Mouse (Mus musculus): Measurements from ENCODE around the gene Itfg1. TPM values are rescaled to one million over a fixed set of nuclear protein-coding genes. Genes with fewer than 3 reads are reported as not detected.
A peak's percentile ranks its signal among the peaks of the same experiment; 100 is the strongest.
"Not testable (repeated sequence)": the region's sequence is repeated elsewhere in the genome, so short reads cannot be mapped to it uniquely, and the experiment has no call there.

The Itfg1 gene
- 24.9 and 32.4 TPM in 2 replicates for polyA plus RNA-seq (2012; rRNA removed)

GRCm38 (mm10) chr8:85840657-85841488 lies at the start of gene Itfg1, which contains the start of gene Phkb:
Gene Itfg1, minus strand, starts transcription at chr8:85840921.
Gene Phkb, plus strand, starts transcription at chr8:85840959.
- peak; percentile 88 for TF ChIP-seq POLR2A (IDR thresholded peaks at IDR 0.05; ENCODE audit: control insufficient read depth, low read depth, low read length)
- no peak for TF ChIP-seq CTCF (IDR thresholded peaks at IDR 0.05; ENCODE audit: control insufficient read depth, insufficient read depth, insufficient replicate concordance, low read depth, low read length)
- Histone ChIP-seq H3K4me3 (ENCODE audit: control insufficient read depth, low read depth, low read length) (peak within 1 kb of the TSS; percentile 95), H3K4me1 (ENCODE audit: control insufficient read depth, insufficient read depth, low read length) (no peaks in the 10 kb centered on the region; the same call in 1 of the 2 replicates), H3K27me3 (ENCODE audit: control insufficient read depth, insufficient read depth, low read length) (no peaks in the 10 kb centered on the region), H3K27ac (ENCODE audit: control insufficient read depth, insufficient read depth, low read depth, low read length) (peak within 1 kb of the TSS; percentile 95), H3K36me3 (ENCODE audit: control insufficient read depth, insufficient read depth, low read length) (no peaks in the 10 kb centered on the region)

- Histone ChIP-seq H3K4me1 (ENCODE audit: control insufficient read depth, insufficient read depth, low read length) (no peaks in the 10 kb centered on the region), H3K27me3 (ENCODE audit: control insufficient read depth, insufficient read depth, low read length) (no peaks in the 10 kb centered on the region), H3K36me3 (ENCODE audit: control insufficient read depth, insufficient read depth, low read length) (no peaks in the 10 kb centered on the region), H3K4me3 (ENCODE audit: control insufficient read depth, low read depth, low read length) (no peak overlapping the region), H3K27ac (ENCODE audit: control insufficient read depth, insufficient read depth, low read depth, low read length) (no peak overlapping the region)
- TF ChIP-seq POLR2A (IDR thresholded peaks at IDR 0.05; ENCODE audit: control insufficient read depth, low read depth, low read length), result no peak
- no peak for TF ChIP-seq CTCF (IDR thresholded peaks at IDR 0.05; ENCODE audit: control insufficient read depth, insufficient read depth, insufficient replicate concordance, low read depth, low read length)
These were observed 44.1 kb upstream of the Itfg1 start for GRCm38 (mm10) chr8:85884811-85885210.

- H3K36me3 ChIP-seq (ENCODE audit: control insufficient read depth, insufficient read depth, low read length), result no peaks in the 10 kb centered on the region
- no peak overlapping the region for H3K4me3 ChIP-seq (ENCODE audit: control insufficient read depth, low read depth, low read length)
- H3K27me3 ChIP-seq (ENCODE audit: control insufficient read depth, insufficient read depth, low read length), result no peaks in the 10 kb centered on the region
- TF ChIP-seq POLR2A (IDR thresholded peaks at IDR 0.05; ENCODE audit: control insufficient read depth, low read depth, low read length) (no peak), CTCF (IDR thresholded peaks at IDR 0.05; ENCODE audit: control insufficient read depth, insufficient read depth, insufficient replicate concordance, low read depth, low read length) (no peak)
- no peak overlapping the region for H3K27ac ChIP-seq (ENCODE audit: control insufficient read depth, insufficient read depth, low read depth, low read length)
- H3K4me1 ChIP-seq (ENCODE audit: control insufficient read depth, insufficient read depth, low read length), result no peaks in the 10 kb centered on the region
These were observed 38.9 kb upstream of the Itfg1 start for GRCm38 (mm10) chr8:85879624-85880023.

DNA sequence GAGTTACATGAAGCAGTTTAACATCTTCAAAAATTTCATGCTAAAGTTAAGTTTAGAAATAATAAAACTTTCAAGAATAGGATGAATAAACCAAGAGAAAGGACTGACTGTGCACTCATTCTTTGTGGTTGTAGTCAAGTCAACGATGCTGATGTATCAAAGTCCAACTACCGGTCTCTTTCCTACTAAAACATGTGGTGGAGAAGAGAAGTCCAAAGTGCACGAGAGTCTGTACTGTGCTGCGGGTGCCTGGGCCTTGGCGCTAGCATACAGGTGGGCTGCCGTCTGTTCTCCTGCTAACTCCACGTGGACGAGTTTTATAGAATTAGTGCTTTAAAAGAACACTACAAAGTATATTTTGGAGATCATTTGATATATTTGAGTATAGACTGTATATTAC lies 37.3 kb upstream of the Itfg1 start:
- Histone ChIP-seq H3K4me1 (ENCODE audit: control insufficient read depth, insufficient read depth, low read length) (no peaks in the 10 kb centered on the region), H3K4me3 (ENCODE audit: control insufficient read depth, low read depth, low read length) (no peak overlapping the region), H3K36me3 (ENCODE audit: control insufficient read depth, insufficient read depth, low read length) (no peaks in the 10 kb centered on the region), H3K27ac (ENCODE audit: control insufficient read depth, insufficient read depth, low read depth, low read length) (no peak overlapping the region), H3K27me3 (ENCODE audit: control insufficient read depth, insufficient read depth, low read length) (no peaks in the 10 kb centered on the region)
- TF ChIP-seq CTCF (IDR thresholded peaks at IDR 0.05; ENCODE audit: control insufficient read depth, insufficient read depth, insufficient replicate concordance, low read depth, low read length) (no peak), POLR2A (IDR thresholded peaks at IDR 0.05; ENCODE audit: control insufficient read depth, low read depth, low read length) (no peak)

GRCm38 (mm10) chr8:85871660-85872059 lies 30.9 kb upstream of the Itfg1 start:
- no peak overlapping the region for H3K27ac ChIP-seq (ENCODE audit: control insufficient read depth, insufficient read depth, low read depth, low read length)
- no peaks in the 10 kb centered on the region for H3K27me3 ChIP-seq (ENCODE audit: control insufficient read depth, insufficient read depth, low read length)
- no peaks in the 10 kb centered on the region for H3K36me3 ChIP-seq (ENCODE audit: control insufficient read depth, insufficient read depth, low read length)
- no peak for TF ChIP-seq CTCF (IDR thresholded peaks at IDR 0.05; ENCODE audit: control insufficient read depth, insufficient read depth, insufficient replicate concordance, low read depth, low read length)
- TF ChIP-seq POLR2A (IDR thresholded peaks at IDR 0.05; ENCODE audit: control insufficient read depth, low read depth, low read length), result no peak
- H3K4me3 ChIP-seq (ENCODE audit: control insufficient read depth, low read depth, low read length), result no peak overlapping the region
- no peaks in the 10 kb centered on the region for H3K4me1 ChIP-seq (ENCODE audit: control insufficient read depth, insufficient read depth, low read length)

DNA sequence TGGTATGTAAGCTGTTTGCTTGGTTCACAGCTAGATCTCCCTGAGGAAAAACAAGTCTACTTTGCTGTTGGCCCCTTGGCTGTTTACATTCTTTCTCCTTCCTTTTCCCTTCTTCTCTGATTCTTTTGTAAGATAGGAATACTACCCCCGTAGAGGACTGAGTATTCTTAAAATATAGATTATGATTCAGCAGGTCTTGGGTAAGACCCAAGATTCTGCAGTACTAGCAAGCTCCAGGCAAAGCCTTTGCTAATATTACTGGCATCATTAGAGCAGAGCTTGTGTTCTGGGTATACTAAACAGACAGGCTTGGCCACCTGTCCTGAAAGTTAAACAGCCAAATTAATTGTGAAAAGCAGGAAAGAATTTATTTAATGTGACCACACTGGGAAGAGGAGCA lies 21.7 kb upstream of the Itfg1 start:
- Histone ChIP-seq H3K4me1 (ENCODE audit: control insufficient read depth, insufficient read depth, low read length) (no peaks in the 10 kb centered on the region), H3K27ac (ENCODE audit: control insufficient read depth, insufficient read depth, low read depth, low read length) (no peak overlapping the region), H3K27me3 (ENCODE audit: control insufficient read depth, insufficient read depth, low read length) (no peaks in the 10 kb centered on the region), H3K4me3 (ENCODE audit: control insufficient read depth, low read depth, low read length) (no peak overlapping the region), H3K36me3 (ENCODE audit: control insufficient read depth, insufficient read depth, low read length) (no peaks in the 10 kb centered on the region)
- TF ChIP-seq POLR2A (IDR thresholded peaks at IDR 0.05; ENCODE audit: control insufficient read depth, low read depth, low read length), result no peak
- TF ChIP-seq CTCF (IDR thresholded peaks at IDR 0.05; ENCODE audit: control insufficient read depth, insufficient read depth, insufficient replicate concordance, low read depth, low read length), result no peak

- Histone ChIP-seq H3K27me3 (ENCODE audit: control insufficient read depth, insufficient read depth, low read length) (no peaks in the 10 kb centered on the region), H3K4me1 (ENCODE audit: control insufficient read depth, insufficient read depth, low read length) (peaks cover 5% of the 10 kb centered on the region; the same call in 1 of the 2 replicates), H3K36me3 (ENCODE audit: control insufficient read depth, insufficient read depth, low read length) (no peaks in the 10 kb centered on the region), H3K4me3 (ENCODE audit: control insufficient read depth, low read depth, low read length) (no peak overlapping the region), H3K27ac (ENCODE audit: control insufficient read depth, insufficient read depth, low read depth, low read length) (no peak overlapping the region)
- no peak for TF ChIP-seq CTCF (IDR thresholded peaks at IDR 0.05; ENCODE audit: control insufficient read depth, insufficient read depth, insufficient replicate concordance, low read depth, low read length)
- TF ChIP-seq POLR2A (IDR thresholded peaks at IDR 0.05; ENCODE audit: control insufficient read depth, low read depth, low read length), result no peak
These were observed 19.9 kb upstream of the Itfg1 start for GRCm38 (mm10) chr8:85860612-85861011.

- H3K27ac ChIP-seq (ENCODE audit: control insufficient read depth, insufficient read depth, low read depth, low read length); H3K4me3 ChIP-seq (ENCODE audit: control insufficient read depth, low read depth, low read length); H3K36me3 ChIP-seq (ENCODE audit: control insufficient read depth, insufficient read depth, low read length); H3K27me3 ChIP-seq (ENCODE audit: control insufficient read depth, insufficient read depth, low read length): not testable (repeated sequence)
- peaks cover 27% of the 10 kb centered on the region for H3K4me1 ChIP-seq (ENCODE audit: control insufficient read depth, insufficient read depth, low read length)
These were observed 16.6 kb upstream of the Itfg1 start for GRCm38 (mm10) chr8:85857227-85857896.
